Mouse (Mus musculus) megakaryocyte, adult 5-6 weeks (primary cell): ENCODE results near the gene Spred1. TPM values are rescaled to one million over a fixed set of nuclear protein-coding genes. Genes with fewer than 3 reads are reported as not detected.

Experiments
- ATAC-seq: 2 replicates; pipeline ENCODE4 v1.8.0; 2016; ENCODE audit warnings: mild to moderate bottlenecking, inconsistent platforms; ENCODE audit not compliant: poor library complexity, severe bottlenecking
- total RNA-seq, 2 experiments: library from RNA; stranded (forward) in 1 of 2; stranded (reverse) in 1 of 2; fragments of 153-499, 151-499 nt in 1 of 2; fragments of 221-1000, 200-1000 nt in 1 of 2; gene quantifications; 2 replicates each; pipeline versions ENCODE4 v1.2.3 to v1.2.4; 2015 to 2017

The Spred1 gene
- total RNA-seq, 2 experiments from 2014 or later, result 12.5 to 13.4 TPM

DNA sequence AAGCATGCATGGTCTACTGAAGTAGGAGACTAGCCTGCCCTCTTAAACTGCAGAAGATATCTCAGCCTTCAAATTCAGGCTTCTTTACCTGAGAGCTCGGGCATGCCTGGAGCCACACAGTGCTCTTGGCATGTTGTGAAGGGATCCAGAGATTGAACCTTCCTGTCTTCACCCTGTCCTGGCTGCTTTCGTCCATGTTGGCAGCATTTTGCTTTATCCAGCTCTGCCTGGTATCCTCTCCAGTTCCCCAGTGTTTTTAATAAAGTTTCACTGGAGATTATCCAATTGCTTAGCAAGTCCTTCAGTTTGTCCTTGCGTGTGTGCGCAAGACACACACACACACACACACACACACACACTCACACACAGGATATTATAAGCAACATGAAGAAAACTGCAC, 54.9 kb downstream of the Spred1 start:
- ATAC-seq, result no peak

DNA sequence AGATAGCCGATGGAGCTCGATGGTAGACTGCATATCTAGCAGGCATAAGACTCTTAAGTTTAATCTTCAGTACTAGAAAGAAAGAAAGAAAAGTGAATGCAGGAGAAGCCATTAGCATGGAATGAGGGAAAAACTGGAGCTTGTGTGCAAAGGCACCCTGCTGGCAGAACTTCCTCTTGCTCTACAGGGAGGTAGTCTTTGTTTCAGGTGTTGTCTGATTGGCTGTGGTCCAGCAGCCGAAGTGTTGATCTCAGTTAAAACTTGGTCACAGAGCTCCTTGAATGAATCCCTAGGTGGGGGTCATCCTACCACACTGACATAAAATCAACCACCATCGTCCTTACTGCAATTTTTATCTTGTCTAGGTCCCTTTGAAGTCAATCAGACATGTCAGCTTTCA, 55.8 kb downstream of the Spred1 start:
- no peak for ATAC-seq

- peak; percentile 96 for ATAC-seq
These were observed 59.2 kb downstream of the Spred1 start for GRCm38 (mm10) chr2:117180250-117180885.

DNA sequence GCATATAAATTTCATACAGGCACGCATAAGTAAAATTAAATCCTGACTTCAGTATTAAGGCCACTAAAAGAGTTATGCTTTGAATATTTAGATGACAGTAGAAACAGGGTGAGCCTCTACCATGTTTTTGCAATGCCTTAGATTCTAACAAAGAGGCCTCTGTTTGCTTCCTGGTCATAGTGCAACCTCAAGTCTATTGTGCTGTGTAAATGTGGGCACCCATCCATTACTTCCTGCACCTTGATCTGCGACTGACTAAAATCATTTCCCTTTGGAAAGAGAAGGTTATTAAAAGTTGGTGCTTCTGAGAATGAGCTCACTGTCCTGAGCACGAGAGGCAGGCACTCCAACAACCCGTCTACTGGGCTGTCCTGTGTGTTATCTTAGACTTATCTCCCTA, 64.4 kb downstream of the Spred1 start:
- no peak for ATAC-seq

- no peak for ATAC-seq
These were observed 69.7 kb downstream of the Spred1 start for GRCm38 (mm10) chr2:117190915-117191314.

- ATAC-seq, result no peak
These were observed 73.1 kb downstream of the Spred1 start for GRCm38 (mm10) chr2:117194309-117194708.

GRCm38 (mm10) chr2:117195151-117195550, 74.0 kb downstream of the Spred1 start:
- ATAC-seq, result no peak

- no peak for ATAC-seq
These were observed 74.4 kb downstream of the Spred1 start for GRCm38 (mm10) chr2:117195578-117195977.

- no peak for ATAC-seq
These were observed 79.7 kb downstream of the Spred1 start for GRCm38 (mm10) chr2:117200869-117201338.

- ATAC-seq, result no peak
These were observed 82.2 kb downstream of the Spred1 start for GRCm38 (mm10) chr2:117203350-117203749.

DNA sequence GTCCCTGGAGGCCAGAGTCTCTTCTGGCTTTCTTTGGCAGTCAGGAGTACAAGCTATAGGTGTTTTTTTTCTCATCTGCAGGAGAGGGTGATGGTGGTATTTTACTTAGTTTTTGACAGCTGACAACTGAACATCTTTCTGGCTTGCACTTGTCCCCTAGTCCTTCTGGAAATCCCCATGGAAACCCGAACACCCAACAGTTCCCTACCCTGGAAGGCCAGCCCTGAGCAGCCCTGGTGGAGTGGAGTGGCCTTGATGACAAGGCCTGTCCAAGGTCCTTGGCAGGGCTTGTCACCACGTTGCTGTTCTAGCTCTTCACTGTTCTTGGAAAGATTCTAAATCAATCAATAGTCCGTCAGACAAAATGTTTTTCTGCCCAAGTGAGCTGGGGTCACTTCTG, 83.4 kb downstream of the Spred1 start:
- no peak for ATAC-seq

GRCm38 (mm10) chr2:117205066-117205465, 83.9 kb downstream of the Spred1 start:
- ATAC-seq, result no peak

DNA sequence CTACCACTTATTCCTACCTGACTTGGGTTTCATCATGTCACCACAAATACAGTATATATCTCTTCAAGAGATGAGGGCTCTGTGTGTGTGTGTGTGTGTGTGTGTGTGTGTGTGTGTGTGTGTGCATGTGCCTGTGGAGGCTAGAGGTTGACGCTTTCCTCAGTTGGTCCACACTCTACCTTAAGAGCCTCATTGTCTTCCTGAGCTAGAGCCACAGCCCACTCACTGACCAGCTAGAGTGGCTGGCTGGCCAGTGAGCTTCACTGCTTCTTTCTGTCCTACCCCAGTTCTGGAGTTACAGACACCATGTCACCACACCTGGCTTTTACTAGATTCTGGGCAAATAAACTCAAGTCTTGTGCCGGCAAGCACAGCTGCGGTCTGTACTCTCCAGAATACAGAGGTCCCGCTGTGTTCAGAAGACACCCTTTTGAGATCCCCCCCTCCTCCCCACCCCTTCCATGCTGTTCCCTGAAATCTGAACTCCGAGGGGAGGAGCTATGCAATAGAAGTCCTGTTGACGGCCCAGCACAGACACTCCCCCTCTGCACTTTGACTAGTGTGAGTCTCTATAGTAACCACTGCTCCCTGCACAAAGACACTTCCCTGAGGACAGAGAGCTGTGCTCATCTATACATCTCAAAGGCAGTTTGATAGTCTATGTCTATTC, 89.4 kb downstream of the Spred1 start:
- ATAC-seq, result no peak

DNA sequence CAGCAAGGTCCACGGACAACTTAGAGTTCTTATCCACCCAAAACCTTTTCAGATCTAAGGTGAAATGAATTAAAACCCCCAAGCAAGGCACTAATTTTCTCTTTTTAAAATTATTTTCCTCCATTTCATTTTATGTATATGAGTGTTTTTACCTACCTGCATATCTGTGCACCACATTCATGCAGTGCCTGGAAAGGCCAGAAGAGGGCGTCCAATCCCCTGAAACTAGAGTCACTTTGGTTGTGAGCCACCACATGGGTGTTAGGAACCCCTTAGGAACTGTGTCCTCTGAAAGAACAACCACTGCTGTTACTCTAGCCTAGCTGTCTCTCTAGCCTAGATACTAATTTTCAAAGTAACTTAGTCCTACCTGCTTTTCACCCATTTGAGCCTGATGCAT, 95.0 kb downstream of the Spred1 start:
- no peak for ATAC-seq

- no peak for ATAC-seq
These were observed 96.6 kb downstream of the Spred1 start for GRCm38 (mm10) chr2:117217695-117218216.

DNA sequence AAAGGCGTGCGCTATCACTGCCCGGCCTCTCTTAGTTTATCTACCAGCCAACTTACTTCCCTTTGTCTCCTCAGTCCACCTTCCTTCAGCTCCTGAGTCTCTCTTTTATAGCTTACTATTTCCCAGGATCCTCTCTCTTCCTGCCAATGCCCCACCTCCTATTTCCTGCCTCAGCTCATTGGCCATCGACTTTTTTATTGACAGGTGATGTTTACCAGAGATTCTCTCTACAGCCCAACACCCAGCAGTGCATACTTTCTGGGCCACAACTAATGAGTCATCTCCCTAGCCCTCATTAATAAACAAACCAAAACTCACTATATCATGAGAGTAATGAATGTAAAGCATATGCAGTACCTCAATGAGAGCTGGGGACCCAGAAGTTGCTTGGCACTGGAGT, 98.4 kb downstream of the Spred1 start:
- no peak for ATAC-seq

- no peak for ATAC-seq
These were observed 101.5 kb downstream of the Spred1 start for GRCm38 (mm10) chr2:117222651-117223050.

DNA sequence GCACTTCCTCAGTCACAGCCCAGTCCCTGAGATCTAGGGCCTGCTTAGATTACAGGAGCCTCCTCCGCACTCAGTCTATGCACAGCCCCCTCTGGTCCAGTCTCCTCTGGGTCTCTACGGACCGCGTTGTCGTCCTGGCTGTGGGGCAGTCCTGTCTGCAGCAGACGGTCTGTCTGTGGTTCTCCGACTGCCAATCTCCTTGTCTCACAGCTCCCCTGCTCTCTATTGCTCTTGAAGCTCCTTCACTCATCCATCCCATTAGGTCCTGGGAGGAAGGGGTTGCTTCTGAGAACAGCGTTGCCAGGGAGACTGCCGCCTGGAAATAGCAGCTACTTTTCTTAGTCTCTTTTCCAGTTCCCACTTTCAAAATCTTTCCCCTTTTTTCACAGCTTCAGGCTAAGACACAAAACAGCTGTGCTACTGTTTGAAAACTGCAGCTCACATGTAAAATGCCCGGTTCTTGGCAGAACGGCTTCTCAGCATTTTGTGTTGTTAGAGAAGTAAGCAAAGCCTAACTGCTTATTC, 107.5 kb downstream of the Spred1 start:
- no peak for ATAC-seq

DNA sequence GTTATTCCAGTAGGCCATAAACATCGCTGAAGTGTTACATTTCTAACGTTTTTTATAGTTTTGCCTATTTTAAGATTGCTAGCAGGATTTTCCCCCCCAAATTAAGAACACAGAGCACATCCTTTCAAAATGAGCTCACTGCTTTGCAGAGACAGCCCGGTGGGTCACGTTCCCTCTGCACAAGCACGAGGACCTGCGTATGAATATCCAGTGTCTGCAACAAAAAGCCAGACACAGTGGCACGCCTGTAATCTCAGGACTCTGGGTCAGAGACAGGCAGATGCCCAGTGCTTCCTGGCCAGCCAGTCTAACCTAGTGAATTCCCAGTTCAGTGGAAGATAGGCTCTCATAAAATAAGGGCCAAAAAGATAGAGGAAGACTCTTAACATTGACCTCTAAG, 109.1 kb downstream of the Spred1 start:
- no peak for ATAC-seq

GRCm38 (mm10) chr2:117231257-117231656, 110.1 kb downstream of the Spred1 start:
- peak; percentile 92 for ATAC-seq
